ENCODE assay signal across 9 mouse cellular contexts in the genomic region with DNA sequence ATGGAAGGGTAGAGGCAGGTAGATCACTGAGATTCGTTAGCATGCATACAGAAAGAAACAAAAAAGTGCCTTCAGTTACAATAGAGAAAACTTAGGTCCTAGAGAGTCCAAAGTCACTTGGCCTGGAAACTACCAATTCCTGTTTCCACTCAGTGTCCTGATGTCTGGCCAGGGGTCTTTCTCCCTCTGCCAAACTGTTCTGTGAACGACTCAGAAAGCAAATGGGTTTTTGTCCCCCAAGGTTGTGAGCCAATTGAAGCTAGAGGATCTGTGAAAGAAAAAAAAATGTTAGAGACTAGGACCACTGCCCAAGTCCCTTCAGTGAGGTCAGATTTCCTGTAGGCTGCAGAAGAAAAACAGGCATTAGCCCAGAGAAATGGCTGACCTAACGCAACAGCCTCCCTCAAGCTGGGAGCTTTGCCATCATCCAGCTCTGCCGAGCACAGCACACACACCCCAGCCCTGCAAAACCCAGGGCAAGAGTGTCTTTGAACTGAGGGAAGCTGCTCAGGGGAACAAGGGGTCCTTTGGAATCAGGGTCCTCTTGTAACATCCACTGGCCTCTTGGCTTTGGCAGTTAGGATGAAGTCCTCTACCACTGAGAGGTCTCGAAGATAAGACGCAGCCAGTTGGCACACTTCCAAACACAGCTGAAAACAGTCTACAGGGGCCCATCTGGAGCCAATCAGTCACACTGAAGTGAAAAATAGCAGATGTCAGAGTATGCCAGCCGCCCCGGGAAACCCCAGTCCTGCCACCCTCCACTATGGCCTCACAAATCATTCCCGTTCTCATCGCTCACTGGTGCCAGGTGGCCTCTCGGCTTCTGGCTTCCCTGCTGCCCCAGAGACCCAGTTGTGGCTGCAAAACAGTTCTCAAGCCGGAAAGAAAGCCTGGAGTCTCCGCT.
DNase-seq lines count a peak whose midpoint lies in the region; ATAC-seq lines count a peak whose summit lies in the region.
"Had no signal": no experiment of that assay in that cellular context is flagged by ENCODE, and none has a peak within 500 bp of the region (broad histone marks: within the 10 kb centered on the region; RNA-seq: fewer than 3 reads in every experiment).

No protein-coding gene starts in this region.

- ATAC-seq in hindbrain, embryonic 13.5 days (ENCODE audit: low FRiP score): peak; percentile 84
- no peak for ATAC-seq in midbrain, embryonic 11.5 days (ENCODE audit: low FRiP score)
- no peak for ATAC-seq in erythroblast, adult 5-6 weeks (replicated peaks; ENCODE audit: low FRiP score, poor library complexity, severe bottlenecking)

- peaks cover 3% of the 10 kb centered on the region; the same call in 1 of the 2 replicates for H3K27me3 ChIP-seq in hindbrain, embryonic 13.5 days
- H3K27me3 ChIP-seq in midbrain, embryonic 11.5 days (ENCODE audit: control insufficient read depth, insufficient read depth, low read length): no peaks in the 10 kb centered on the region

- 22% methylated on average over 13 of the region's 13 CpGs for WGBS in hindbrain, embryonic 13.5 days
- WGBS in midbrain, embryonic 11.5 days: 78% methylated on average over 13 of the region's 13 CpGs

- no peak overlapping the region for H3K9ac ChIP-seq in hindbrain, embryonic 13.5 days
- no peak overlapping the region for H3K9ac ChIP-seq in midbrain, embryonic 11.5 days (ENCODE audit: low read length)

- H3K4me2 ChIP-seq in hindbrain, embryonic 13.5 days: 0 out of 2 replicates have a peak overlapping the region, but pooled peaks have one; percentile 2
- H3K4me2 ChIP-seq in midbrain, embryonic 11.5 days: no peak overlapping the region

- peaks cover 31% of the 10 kb centered on the region for H3K4me1 ChIP-seq in hindbrain, embryonic 13.5 days (replicated peaks)
- no peaks in the 10 kb centered on the region for H3K4me1 ChIP-seq in midbrain, embryonic 11.5 days (ENCODE audit: control insufficient read depth, insufficient read depth, low read length)

- H3K4me3 ChIP-seq in hindbrain, embryonic 13.5 days: no peak overlapping the region
- no peak overlapping the region for H3K4me3 ChIP-seq in midbrain, embryonic 11.5 days (ENCODE audit: low read depth, low read length)

- H3K9me3 ChIP-seq in hindbrain, embryonic 13.5 days: no peaks in the 10 kb centered on the region
- no peaks in the 10 kb centered on the region for H3K9me3 ChIP-seq in midbrain, embryonic 11.5 days (ENCODE audit: control insufficient read depth, low read length)

- peak overlapping the region; percentile 76 for H3K27ac ChIP-seq in hindbrain, embryonic 13.5 days
- H3K27ac ChIP-seq in midbrain, embryonic 11.5 days (ENCODE audit: low read depth, low read length): no peak overlapping the region
- H3K27ac ChIP-seq: macrophage had no signal

- DNase-seq in NIH3T3 (ENCODE audit: low read depth): peak; percentile 70
- peak; percentile 23 to 34 for DNase-seq in cerebellum, postnatal 36 days
- peak; percentile 49 to 60 for DNase-seq in gastrocnemius, adult 8-10 months (ENCODE audit: low spot score in 2 of 2)
- peak; percentile 54 to 72 for DNase-seq in layer of hippocampus, postnatal 10 days (ENCODE audit: low spot score in 2 of 2)
- peak; percentile 90 for DNase-seq in midbrain, embryonic 11.5 days (ENCODE audit: low spot score, missing footprints)
- DNase-seq in urinary bladder, adult 18-20 months (ENCODE audit: low spot score in 2 of 2): peak; percentile 16 to 25

- H3K36me3 ChIP-seq in hindbrain, embryonic 13.5 days: no peaks in the 10 kb centered on the region
- H3K36me3 ChIP-seq in midbrain, embryonic 11.5 days (ENCODE audit: control insufficient read depth, insufficient read depth, low read length): no peaks in the 10 kb centered on the region

Comparison
In these comparisons a context has a peak if more than half of its experiments do, and no peak if none do; other contexts are left out.
1. DNase-seq: peak in every context shown above with its lines; median percentile 90 in midbrain, embryonic 11.5 days; 70 in NIH3T3; 63 in layer of hippocampus, postnatal 10 days; 54 in gastrocnemius, adult 8-10 months; 28 in cerebellum, postnatal 36 days; 20 in urinary bladder, adult 18-20 months.